Mouse (Mus musculus) CH12.LX (cell line): ENCODE results near the gene S100a7a. TPM values are rescaled to one million over a fixed set of nuclear protein-coding genes. Genes with fewer than 3 reads are reported as not detected.

Source experiments
- DNase-seq: peaks from one replicate; pipeline ENCODE4 v3.0.0-alpha.2; 2013; ENCODE audit errors: extremely low read depth
- H3K27ac ChIP-seq: 2 replicates; pipeline ENCODE4 v1.5.1; 2012; ENCODE audit warnings: low read depth, mild to moderate bottlenecking, control low read depth, moderate library complexity; ENCODE audit not compliant: insufficient read depth
- H3K27me3 ChIP-seq: replicated peaks from 2 replicates; pipeline ENCODE3; 2012; ENCODE audit warnings: inconsistent platforms
- H3K36me3 ChIP-seq, 2 experiments: replicated peaks in 1 of 2; 2 replicates each; pipeline versions ENCODE3 to v1.6.1; 2012; ENCODE audit warnings: inconsistent platforms in 1 of 2, low read length in 1 of 2, mild to moderate bottlenecking in 1 of 2, mixed read lengths in 1 of 2, moderate library complexity in 1 of 2; ENCODE audit not compliant: control insufficient read depth in 1 of 2, insufficient read depth in 1 of 2
- H3K4me1 ChIP-seq, 2 experiments: 2 replicates each; pipeline ENCODE4 v1.6.1; 2012; ENCODE audit warnings: inconsistent platforms in 1 of 2, moderate library complexity in 1 of 2; ENCODE audit not compliant: insufficient read depth in 2 of 2, control insufficient read depth in 1 of 2
- H3K4me2 ChIP-seq: 2 replicates; pipeline ENCODE4 v1.6.1; 2012; ENCODE audit warnings: low read depth, mild to moderate bottlenecking, control low read depth; ENCODE audit not compliant: poor library complexity, insufficient read depth, severe bottlenecking
- H3K4me3 ChIP-seq, 3 experiments: fragments of 150-350 bp in 1 of 3; sonication (generic) in 1 of 3; replicated peaks in 1 of 3; 2 replicates each; pipeline versions ENCODE3 to v1.5.1; 2011 to 2012; ENCODE audit warnings: low read depth in 2 of 3, low read length in 2 of 3, mild to moderate bottlenecking in 2 of 3, moderate library complexity in 2 of 3, control low read depth in 1 of 3, improper control_type of control experiment in 1 of 3, inconsistent platforms in 1 of 3, mixed read lengths in 1 of 3; ENCODE audit not compliant: poor library complexity in 1 of 3
- H3K79me2 ChIP-seq: replicated peaks from 2 replicates; pipeline ENCODE4 v1.6.1; 2012; ENCODE audit warnings: mild to moderate bottlenecking, moderate library complexity; ENCODE audit not compliant: control insufficient read depth, poor library complexity, insufficient read depth, severe bottlenecking; ENCODE audit errors: extremely low read depth
- H3K9ac ChIP-seq: 2 replicates; pipeline ENCODE4 v1.6.1; 2012; ENCODE audit warnings: low read depth, mild to moderate bottlenecking, control low read depth, moderate library complexity; ENCODE audit not compliant: insufficient read depth
- H3K9me3 ChIP-seq: replicated peaks from 2 replicates; pipeline ENCODE3; 2012; ENCODE audit warnings: low read length, inconsistent platforms, mixed read lengths
- CHD1 ChIP-seq: IDR thresholded peaks from 2 replicates; pipeline ENCODE4 v1.6.1; 2012; ENCODE audit warnings: low read depth, low read length, improper control_type of control experiment, inconsistent platforms
- CTCF ChIP-seq, 2 experiments: IDR thresholded peaks in 1 of 2; conservative IDR thresholded peaks in 1 of 2; 2 replicates each; pipeline ENCODE4 v1.5.1; 2011 to 2012; ENCODE audit warnings: low read depth in 2 of 2, low read length in 2 of 2, improper control_type of control experiment in 1 of 2, inconsistent platforms in 1 of 2, mild to moderate bottlenecking in 1 of 2, moderate library complexity in 1 of 2
- E2F4 ChIP-seq: IDR thresholded peaks from 2 replicates; pipeline ENCODE4 v1.6.1; 2011; ENCODE audit warnings: low read depth, low read length, improper control_type of control experiment; ENCODE audit not compliant: insufficient replicate concordance
- GABPA ChIP-seq: IDR thresholded peaks from 2 replicates; pipeline ENCODE4 v1.6.1; 2012; ENCODE audit warnings: low read depth, low read length, improper control_type of control experiment, inconsistent platforms; ENCODE audit not compliant: insufficient replicate concordance
- JUND ChIP-seq: conservative IDR thresholded peaks from 2 replicates; pipeline ENCODE4 v1.6.1; 2011; ENCODE audit warnings: low read depth, low read length, improper control_type of control experiment
- MAX ChIP-seq: IDR thresholded peaks from 2 replicates; pipeline ENCODE4 v1.6.1; 2011; ENCODE audit warnings: low read length, improper control_type of control experiment
- MXI1 ChIP-seq: IDR thresholded peaks from 2 replicates; pipeline ENCODE4 v1.6.1; 2011; ENCODE audit warnings: mild to moderate bottlenecking, low read depth, low read length, improper control_type of control experiment
- NELFE ChIP-seq: IDR thresholded peaks from 2 replicates; pipeline ENCODE4 v1.6.1; 2011; ENCODE audit warnings: low read depth, low read length, improper control_type of control experiment
- RAD21 ChIP-seq: IDR thresholded peaks from 2 replicates; pipeline ENCODE4 v1.6.1; 2011; ENCODE audit warnings: low read depth, mild to moderate bottlenecking, low read length, improper control_type of control experiment, moderate library complexity
- RCOR1 ChIP-seq: conservative IDR thresholded peaks from 2 replicates; pipeline ENCODE4 v1.6.1; 2012; ENCODE audit warnings: low read depth, mild to moderate bottlenecking, inconsistent platforms, low read length, improper control_type of control experiment
- SIN3A ChIP-seq: IDR thresholded peaks from 2 replicates; pipeline ENCODE4 v1.6.1; 2012; ENCODE audit warnings: low read length, improper control_type of control experiment, inconsistent platforms
- USF1 ChIP-seq: IDR thresholded peaks from 2 replicates; pipeline ENCODE4 v1.6.1; 2014; ENCODE audit warnings: low read depth, mild to moderate bottlenecking, inconsistent platforms, low read length, improper control_type of control experiment
- dilution Hi-C: fragments of 300-500 bp; cut with MboI; formaldehyde crosslinking; loops from 2 replicates; pipeline ENCODE4 v1.14.3; 2020; ENCODE audit warnings: low sequenced_read_pairs; ENCODE audit not compliant: extremely low pct_unique_long_range_greater_than_20kb, extremely low pct_ligation_motif_present
- in situ Hi-C: fragments of 300-500 bp; cut with MboI; formaldehyde crosslinking; loops from 3 replicates; pipeline ENCODE4 v1.14.3; 2019; ENCODE audit warnings: low sequenced_read_pairs, low pct_ligation_motif_present, low pct_unique_long_range_greater_than_20kb, mixed read lengths
- polyA plus RNA-seq: library from polyadenylated mRNA; unstranded; fragments of >175 nt; gene quantifications from 2 replicates; pipeline ENCODE4 v1.2.1, GENCODE M21; 2012; ENCODE audit warnings: low read depth; ENCODE audit not compliant: insufficient read length
- total RNA-seq, 2 experiments: library from RNA; depleted of rRNA; stranded (reverse); fragments of 300-350 nt in 1 of 2; fragments of >200 nt in 1 of 2; gene quantifications; 2 replicates each; pipeline ENCODE4 v1.2.3; 2012 to 2014

The S100a7a gene
- total and polyA plus RNA-seq, 3 experiments, result not detected

DNA sequence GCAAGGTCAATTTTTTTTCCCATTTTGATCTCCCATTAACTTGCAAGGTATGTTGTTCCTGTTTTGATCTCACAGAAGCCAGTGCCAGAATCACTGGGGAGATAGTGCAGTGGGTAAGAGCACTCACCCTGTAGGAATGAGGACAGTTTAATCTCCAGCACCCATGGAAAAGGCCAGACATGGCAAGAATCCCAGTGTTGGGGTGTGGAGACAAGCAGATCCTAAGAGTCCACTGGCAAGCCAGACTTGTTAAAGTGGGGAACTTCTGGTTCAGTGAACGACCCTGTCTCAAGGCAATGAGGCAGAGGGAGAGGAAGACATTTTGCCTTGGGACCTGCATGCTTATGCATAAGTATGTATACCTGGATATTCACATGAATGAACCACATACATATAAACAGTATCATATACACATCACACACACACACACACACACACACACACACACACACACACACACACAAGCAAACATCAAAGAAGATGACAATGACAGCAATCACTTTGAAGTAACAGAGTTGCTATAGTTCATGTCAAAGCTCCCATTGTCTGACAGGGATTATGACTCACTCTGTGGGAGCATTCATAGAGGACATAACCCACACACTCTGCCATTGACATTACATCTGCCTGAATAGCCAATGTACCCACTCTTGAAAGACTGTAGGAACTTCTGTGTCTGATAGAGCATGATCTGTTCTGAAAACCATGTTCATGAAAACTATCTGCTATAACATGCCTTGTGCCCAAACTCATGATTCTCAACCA lies 15.1 kb upstream of the S100a7a start:
- Histone ChIP-seq H3K9me3 (no peaks in the 10 kb centered on the region), H3K27me3 (peaks cover 30% of the 10 kb centered on the region), H3K27ac (no peak overlapping the region), H3K4me3 (no peak overlapping the region), H3K4me1 (no peaks in the 10 kb centered on the region), H3K9ac (no peak overlapping the region), H3K4me2 (no peak overlapping the region), H3K36me3 (no peaks in the 10 kb centered on the region), H3K79me2 (no peaks in the 10 kb centered on the region)
- dilution Hi-C loops, result no loop called here
- no peak for TF ChIP-seq SIN3A
- TF ChIP-seq USF1, result no peak
- TF ChIP-seq MAX, result no peak
- in situ Hi-C loops, result no loop called here
- DNase-seq, result no peak

- Histone ChIP-seq H3K4me2 (no peak overlapping the region), H3K4me3 (no peak overlapping the region), H3K9me3 (no peaks in the 10 kb centered on the region), H3K27ac (no peak overlapping the region), H3K27me3 (peaks cover 30% of the 10 kb centered on the region), H3K4me1 (no peaks in the 10 kb centered on the region), H3K79me2 (no peaks in the 10 kb centered on the region), H3K9ac (no peak overlapping the region), H3K36me3 (no peaks in the 10 kb centered on the region)
- DNase-seq, result peak; percentile 61
- in situ Hi-C loops (no loop called here), dilution Hi-C loops (no loop called here)
- TF ChIP-seq SIN3A (no peak), CTCF (conservative IDR thresholded peaks at IDR 0.05 in 1 of 2, IDR thresholded peaks at IDR 0.05 in 1 of 2; ENCODE audit: low read depth in 2 of 2, low read length in 2 of 2) (peak; percentile 82 to 90), RAD21 (peak; percentile 32)
Observed at GRCm38 (mm10) chr3:90639511-90640154, 14.2 kb upstream of the S100a7a start.

- Histone ChIP-seq H3K27ac (no peak overlapping the region), H3K4me2 (no peak overlapping the region), H3K27me3 (peaks cover 37% of the 10 kb centered on the region), H3K9ac (no peak overlapping the region), H3K4me3 (no peak overlapping the region), H3K9me3 (no peaks in the 10 kb centered on the region), H3K4me1 (no peaks in the 10 kb centered on the region), H3K36me3 (no peaks in the 10 kb centered on the region), H3K79me2 (no peaks in the 10 kb centered on the region)
- TF ChIP-seq JUND, result no peak
- no peak for TF ChIP-seq CHD1
- no peak for TF ChIP-seq E2F4
- no peak for TF ChIP-seq RCOR1
- TF ChIP-seq NELFE, result no peak
- no peak for TF ChIP-seq GABPA
- TF ChIP-seq MXI1, result no peak
- in situ Hi-C loops, result no loop called here
- no peak for DNase-seq
- dilution Hi-C loops, result no loop called here
Observed at GRCm38 (mm10) chr3:90640981-90641380, 12.8 kb upstream of the S100a7a start.
